Mouse (Mus musculus) kidney, postnatal 36 days (tissue): ENCODE data around the gene Aif1l.

Experiments used
- DNase-seq, 2 experiments: peaks; one replicate each; pipeline ENCODE4 v3.0.0; 2021 to 2022; ENCODE audit warnings: mixed read lengths in 2 of 2

Aif1l gene

DNA sequence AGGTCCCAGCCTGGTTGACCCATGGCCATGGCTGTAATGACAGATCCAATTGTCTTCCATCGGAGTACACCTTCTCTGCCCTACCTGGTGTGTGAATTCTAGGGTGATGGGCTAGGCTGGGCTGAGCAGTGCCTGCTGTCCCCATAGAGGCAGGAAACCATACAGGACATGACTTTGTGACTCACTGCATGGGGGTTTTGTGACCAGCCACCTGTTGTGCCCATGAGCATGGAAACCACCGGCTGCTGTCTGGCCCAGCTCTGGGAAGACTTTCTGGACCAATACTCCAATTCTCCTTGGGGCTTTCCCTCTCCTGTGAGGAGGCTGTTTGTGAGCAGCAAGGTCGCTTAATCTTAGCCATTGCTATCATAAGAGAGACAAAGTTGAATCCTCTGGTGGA lies 2.8 kb downstream of the Aif1l start:
- DNase-seq: no peak

DNA sequence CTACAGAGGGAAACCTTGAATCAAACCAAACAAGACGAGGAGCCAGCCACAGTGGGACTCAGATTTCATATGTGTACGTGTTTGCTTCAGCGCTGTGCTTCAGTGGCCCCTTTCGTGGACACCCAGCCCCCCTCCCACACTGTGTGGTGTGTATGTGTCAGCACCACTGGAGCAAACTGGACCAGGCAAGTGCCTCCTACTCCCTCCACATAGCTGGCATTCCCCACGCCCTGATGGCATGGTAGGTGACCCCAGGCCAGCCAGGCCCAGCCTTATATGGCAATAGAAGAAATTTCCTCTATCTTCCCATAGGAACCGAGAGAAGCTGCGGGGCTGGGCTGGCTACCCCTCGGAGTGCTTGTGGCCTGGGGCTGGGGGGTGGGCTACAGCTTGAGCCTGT lies 3.7 kb downstream of the Aif1l start:
- peak; percentile 54 to 67 for DNase-seq

DNA sequence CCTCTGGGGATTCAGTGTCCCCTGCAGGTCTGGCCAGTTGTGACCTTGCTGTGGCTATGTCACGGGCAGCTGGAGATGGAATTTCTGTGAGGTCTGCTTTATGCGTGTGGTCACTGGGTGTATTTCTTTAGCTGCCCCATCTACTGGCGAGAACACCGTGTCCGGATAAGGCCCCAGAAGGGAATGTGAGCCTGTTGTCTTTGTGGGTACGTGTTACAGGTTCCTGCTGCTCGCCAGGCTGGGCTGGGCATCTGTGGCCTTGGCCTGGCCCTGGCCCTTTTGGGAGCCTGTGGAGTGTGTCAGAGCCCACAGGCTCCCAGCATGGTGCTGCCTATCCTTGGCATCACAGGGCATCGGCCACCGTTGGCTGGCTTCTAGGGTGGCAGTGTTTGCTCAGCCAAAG lies 4.8 kb downstream of the Aif1l start:
- peak; percentile 46 to 75 for DNase-seq

DNA sequence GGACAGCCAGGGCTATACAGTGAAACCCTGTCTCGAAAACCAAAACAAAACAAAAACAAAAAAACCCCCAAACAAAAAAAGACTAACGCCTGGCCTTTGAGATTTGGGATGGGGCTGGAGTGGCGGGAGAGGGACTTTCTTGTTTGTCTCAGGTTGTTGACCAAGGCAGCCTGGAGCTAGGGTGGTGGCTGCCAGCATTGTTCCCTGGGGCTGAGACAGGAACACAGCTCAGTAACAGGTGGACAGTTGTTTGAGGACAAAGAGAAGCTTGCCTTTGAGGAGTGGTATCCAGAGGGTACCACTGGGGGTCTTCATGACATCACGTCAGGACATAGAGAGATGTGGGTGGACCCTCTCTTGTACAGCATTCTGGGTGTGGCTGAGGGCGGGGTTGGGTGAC lies 5.7 kb downstream of the Aif1l start:
- no peak for DNase-seq

DNA sequence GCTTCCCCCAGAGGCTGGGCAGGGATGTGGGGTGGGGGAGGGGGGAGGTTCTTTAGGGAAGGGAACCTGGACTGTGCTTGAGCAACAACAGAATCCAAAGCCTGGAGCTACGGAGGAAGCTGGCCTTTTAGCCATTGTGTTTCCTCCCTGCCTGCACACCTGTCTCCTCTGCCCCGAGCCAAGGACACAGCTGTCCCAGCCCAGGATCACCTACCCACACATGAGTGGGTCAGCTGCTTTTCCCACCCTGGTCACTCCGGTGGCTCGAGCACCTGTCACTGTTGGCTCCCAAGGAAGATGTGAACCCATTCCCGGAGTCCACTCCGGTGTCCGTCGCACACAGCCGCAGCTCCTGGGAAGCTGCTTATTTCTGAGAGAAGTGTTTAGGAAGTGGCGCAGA lies 7.3 kb downstream of the Aif1l start:
- no peak for DNase-seq

DNA sequence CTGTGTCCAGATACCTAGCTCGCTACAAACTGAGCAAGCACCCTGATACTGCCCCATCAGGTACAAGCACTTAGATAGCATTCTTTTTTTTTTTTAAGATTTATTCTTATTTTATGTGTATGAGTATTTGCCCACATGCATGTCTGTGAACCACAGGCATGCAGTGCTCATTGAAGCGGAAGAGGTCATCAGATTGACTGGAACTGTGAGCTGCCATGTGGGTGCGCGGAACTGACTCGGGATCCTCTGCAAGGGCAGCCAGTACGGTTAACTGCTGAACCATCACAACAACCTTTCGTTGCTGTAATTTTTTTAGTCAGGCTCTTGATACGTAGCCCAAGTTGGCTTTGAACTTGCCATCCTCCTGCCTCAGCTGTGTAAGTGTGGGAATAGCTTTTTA lies 11.0 kb downstream of the Aif1l start:
- peak in 1 of 2 experiments; percentile 49 for DNase-seq

DNA sequence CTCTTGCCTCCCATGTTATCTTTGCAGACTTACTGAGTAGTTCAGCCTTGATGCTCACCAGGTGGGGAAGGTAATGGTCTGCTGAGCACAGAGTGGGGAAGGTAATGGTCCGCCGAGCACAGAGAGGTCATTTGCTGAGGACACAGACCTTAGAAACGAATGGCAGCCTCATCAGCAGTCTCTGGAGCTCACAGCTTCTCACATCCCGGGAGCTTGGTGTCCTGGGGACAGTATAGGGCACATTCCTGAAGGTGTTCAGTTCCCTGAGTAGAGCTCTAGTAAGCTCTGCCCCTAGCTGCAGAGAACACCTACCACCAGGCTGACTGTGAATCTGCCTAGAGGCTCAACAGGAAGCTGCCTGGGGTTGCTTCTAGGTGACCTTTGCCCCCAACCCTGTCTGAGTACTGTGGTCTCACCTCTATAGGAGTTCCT lies 11.9 kb downstream of the Aif1l start:
- DNase-seq: peak; percentile 62 to 69

DNA sequence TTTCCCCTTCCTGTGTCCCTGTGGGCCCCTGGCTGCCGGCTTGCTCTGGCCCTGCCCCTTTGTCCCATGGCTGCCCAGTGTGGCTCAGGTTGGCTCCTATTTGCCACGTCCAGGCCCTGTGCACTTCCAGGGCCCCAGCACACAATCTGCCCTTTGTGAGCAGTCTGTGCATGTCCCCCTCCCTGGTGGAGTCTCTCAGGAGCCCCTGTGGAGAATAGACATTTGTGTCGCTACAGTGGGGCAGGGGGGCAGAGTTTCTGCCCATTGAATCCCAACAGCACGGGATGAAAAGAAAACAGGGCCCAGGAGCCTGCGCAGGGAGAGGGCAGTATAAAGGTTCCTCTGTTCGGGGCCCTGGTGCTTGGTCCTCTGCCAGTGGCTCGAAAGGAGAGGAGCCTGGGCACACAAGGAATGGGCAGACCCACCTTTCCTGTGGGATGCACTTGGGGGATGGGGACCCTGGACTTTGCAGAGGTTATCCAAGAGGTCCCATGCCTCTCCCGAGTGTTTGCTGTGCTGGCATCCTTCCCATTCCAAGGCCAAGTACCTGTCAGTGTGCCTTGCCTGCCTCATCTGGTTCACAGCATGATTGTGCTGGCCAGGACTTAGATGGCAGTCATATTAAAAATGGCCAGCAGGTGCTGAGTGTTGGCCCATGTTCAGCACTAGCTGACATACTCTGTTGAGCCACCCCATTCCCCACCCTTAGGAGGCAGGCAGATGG lies 12.7 kb downstream of the Aif1l start:
- DNase-seq: peak; percentile 71 to 73

DNA sequence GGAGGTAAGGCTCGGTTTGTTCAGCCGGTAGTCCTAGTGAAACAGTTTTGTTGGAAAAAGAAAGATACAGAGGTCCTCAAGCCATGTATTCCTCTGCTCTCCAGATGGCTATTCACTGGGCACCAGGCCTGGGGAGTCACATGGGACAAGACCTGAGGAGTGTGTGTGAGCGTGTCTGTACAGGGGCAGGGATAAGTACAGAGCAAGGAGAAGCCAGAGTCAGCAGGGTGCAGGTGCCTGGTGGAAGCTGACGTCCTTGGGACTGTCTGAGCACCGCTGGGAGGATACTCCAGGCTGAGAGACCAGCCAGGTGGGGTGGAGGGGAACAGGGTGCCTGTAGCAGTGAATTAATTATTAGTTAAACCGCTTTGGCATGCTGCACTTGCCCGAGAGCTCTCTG lies 13.6 kb downstream of the Aif1l start:
- DNase-seq: peak; percentile 79 to 89

DNA sequence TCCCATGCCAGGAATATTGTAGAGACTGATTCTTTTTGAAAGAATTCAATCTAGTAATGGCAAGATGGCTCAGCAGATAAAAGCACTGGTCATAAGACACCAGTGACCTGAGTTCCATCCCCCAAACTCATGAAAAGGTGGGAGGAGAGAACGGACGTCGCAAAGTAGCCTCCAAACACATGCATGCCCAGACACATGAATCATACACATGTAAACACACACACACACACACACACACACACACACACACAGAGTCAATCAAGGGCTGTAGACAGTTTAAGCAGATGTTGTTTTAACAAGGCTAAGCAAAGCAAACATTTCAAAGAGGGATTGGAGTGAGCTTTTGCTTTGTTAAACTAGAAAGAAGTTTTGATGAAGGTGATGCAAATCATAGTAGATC lies 14.3 kb downstream of the Aif1l start:
- no peak for DNase-seq

DNA sequence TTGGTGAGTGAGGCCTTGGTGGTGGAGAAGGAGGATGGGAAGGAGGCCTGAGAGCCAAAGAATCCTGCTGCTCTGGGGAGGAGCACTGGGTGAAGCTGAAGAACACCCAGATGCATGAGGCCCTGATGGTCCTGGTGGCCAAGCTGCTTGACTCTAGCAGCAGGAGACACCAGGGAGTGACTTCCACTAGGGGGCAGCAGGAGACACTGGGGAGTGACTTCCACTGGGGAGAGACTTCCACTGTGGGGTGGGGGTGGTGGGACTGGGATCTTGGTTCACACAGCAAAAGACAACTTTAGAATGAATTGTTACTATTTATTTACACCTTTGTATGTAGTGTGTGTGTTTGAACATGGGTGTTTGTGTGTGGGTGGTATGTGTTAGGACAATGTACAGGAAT lies 15.2 kb downstream of the Aif1l start:
- peak; percentile 76 to 88 for DNase-seq

DNA sequence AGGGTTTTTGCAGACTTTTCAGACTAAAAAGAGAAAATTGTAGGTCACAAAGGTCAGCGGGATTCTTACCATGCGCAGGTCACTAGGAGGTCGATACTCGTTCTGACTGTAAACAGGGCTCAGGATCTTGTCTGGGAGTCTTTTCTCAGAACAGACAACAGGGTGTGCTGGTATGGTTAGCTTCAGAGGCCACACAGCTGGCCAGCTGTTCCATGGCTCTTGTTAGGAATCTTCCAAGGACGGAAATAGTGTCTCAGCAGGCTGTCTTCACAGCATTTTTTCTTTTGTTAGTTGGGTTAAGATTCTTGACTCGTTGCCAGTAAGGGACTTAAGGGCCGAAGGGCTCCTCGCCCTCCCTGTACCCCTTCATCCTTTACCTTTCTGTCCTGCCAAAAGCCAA lies 16.9 kb downstream of the Aif1l start:
- DNase-seq: no peak

DNA sequence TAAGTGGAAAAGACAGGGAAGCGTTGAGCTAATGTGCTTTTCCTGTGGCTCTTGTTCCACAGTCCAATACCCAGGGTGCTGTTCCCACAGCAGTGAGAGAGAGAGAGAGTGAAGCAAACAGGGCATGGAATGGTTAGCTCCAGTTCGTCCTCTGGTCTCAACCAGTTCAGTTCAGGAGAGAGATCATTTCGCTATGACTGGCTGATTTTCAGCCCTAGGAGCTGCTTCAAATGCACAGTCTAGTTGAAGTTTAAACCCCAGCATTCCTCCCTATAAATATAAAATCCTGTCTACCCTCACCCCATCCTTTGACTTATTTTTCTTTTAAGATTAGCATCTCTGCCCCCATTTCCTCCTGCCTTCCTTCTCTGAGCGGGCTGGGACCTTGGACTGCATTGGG lies 22.6 kb downstream of the Aif1l start:
- DNase-seq: peak; percentile 44 to 86

DNA sequence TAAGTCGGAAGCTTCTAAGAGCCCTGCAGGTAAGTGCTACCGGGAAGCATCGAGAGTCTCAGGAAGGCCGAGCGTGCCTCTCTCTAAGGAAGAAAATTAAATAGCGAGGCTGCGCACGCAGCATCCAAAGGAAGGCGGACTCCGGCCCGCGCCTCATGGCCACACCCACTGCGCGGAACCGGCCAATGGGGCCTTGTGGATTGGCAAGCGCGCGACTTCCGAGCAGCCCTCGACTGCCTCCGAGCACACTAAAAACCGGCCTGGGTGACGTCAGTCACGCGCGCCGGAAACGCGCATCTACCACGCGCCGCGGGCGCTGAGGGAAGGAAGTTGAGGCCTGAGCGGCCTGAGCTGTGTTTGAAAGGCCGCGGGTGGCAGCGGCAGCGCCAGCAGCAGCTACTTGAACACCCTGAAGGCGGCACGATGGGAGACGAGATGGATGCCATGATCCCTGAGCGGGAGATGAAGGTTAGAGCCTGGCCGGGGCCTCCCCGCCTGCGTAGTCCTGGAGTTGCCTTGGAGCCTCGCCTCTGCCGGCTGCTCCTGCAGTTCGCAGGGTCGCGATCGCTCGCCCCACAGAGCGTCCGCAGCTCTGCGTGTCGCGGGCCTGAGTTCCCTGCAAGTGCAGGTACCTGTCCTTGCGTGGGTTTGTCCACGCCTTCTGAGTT lies 24.3 kb downstream of the Aif1l start, which contains the start of gene Nup214:
Gene Nup214, plus strand, starts transcription at position 296 of the 668 bp plus-strand sequence.
- DNase-seq: peak; percentile 99 to 100

DNA sequence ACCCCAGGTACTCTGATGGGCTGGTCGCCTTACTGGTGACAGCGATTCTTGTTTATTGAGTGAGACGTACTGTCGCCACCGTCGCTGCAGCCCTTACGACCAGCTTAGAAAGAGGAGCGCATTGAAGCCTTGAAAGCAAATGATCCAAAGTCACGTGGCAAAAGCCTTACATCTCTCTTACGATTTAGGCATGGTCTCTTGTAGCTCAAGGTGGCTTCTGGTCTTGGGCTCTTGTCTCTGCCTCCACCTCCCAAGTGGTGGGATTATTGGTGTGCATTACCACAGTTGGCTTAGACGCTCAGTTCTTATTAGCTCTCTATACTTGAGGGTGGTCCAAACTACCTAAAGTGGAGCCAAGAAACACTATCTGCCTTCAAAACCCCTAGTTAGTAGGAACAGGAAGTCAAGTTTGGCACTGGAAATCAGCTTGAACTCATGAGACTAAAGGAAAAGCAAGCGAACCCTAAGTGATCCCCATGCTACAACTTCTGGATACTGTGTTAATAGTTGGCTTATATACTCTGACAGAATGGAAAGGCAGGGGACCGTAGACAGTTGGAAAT lies 25.0 kb downstream of the Aif1l start:
- DNase-seq: no peak

DNA sequence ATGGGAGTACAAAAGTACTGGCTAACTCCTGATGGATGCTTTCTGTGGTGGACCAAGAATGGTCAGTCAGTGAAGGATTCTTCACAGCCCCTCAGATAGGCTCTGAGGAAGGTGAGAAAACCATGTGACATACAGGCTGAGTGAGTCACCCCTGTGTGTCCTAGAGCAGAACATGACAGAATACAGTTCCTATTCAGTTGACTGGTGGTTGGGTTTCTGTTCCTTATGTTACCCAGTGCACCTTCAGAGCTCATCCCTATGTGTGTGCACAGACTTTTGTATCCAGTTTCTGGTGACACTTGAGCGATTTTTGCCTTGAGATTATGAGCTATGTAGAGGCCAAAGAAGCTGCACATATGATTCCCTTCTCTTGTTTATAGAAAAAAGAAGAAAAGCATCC lies 37.8 kb downstream of the Aif1l start:
- no peak for DNase-seq

DNA sequence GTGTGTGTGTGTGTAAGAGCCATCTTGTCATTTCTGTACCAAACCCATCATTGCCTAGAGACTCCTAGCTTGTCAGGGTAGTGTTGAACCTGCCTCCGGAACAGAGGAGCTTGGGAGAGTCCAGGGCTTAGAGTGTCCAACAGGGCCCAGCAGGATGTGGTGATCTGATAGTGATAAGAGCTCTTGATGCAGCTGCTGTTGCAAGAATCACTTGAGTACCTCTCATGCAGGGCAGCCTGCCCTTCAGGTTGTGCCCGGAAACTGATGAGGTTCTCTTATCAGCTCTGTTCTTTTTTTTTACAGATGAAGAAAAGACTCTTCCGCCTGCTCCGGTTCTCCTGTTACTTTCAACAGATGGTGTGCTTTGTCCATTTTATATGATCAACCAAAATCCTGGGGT lies 41.0 kb downstream of the Aif1l start:
- no peak for DNase-seq

DNA sequence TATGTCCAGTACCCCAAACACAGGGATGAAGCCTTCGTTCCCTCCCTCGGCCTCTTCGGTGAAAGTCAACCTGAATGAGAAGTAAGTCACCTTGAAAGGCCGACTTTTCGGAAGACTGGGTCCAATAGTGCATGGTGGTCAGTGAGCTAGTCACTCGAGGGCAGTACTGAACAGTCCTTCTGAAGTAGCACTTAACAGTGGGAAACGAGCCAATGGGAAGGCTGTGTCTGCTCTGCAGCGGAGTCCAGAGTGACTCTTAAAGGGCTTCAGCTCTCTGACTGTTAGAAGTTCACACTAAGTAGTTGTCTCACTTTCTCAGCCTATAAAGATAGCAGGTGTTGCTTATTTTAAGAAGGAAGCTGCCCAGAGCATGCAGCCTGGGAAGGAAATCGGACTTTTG lies 45.0 kb downstream of the Aif1l start:
- no peak for DNase-seq

DNA sequence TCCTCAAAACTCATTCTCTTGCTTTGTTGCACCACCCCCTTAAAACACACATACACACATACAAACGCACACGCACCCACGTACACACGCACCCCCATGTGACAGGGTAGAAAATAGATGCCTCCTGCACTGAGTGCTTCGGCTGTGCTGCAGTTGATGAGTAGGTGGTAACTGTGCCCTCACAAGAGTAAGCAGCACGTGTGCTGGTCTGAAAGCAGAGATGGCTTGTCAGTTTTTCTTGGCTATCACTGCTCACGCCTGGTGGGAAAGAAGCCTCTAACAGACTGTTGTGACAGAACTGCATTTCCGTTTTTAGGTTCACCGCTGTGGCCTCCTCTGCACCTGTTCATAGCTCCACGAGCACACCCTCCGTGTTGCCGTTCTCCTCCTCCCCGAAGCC lies 46.1 kb downstream of the Aif1l start:
- no peak for DNase-seq

DNA sequence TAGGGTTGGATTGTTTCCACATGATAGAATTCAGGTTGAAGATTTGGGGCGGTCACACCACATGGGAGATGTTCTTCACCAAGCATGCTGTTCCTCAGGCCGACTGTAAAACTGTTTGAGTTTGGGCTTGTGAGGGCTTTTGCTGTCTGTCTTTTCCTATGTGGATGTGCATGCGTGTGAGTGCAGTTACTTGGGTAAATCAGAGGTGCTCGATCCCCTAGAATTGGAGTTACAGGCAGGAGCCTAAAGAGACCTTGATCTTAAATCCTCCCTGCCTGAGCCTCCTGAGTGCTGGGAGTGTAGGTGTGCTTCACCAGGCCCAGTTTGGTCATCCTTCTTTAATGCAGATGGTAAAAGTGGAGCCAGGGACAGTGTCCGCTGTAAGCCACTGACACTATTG lies 47.6 kb downstream of the Aif1l start:
- DNase-seq: no peak

DNA sequence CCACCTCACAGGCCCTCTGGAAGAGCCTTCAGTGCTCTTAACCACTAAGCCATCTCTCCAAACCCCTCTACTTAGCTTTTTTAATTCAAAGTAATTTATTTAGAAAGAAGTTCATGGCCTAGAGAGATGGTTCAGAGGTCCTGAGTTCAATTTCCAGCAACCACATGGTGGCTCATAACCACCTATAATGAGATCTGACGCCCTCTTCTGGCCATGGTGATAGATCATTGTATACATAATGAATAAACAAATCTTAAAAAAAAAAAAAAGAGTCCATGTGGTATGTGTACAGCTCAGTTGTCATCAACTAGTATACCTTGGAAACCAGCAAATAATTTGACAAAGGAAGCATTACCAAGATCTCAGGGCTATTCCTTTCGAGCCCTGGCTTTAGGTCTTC lies 48.5 kb downstream of the Aif1l start:
- peak in 1 of 2 experiments; percentile 25 for DNase-seq

DNA sequence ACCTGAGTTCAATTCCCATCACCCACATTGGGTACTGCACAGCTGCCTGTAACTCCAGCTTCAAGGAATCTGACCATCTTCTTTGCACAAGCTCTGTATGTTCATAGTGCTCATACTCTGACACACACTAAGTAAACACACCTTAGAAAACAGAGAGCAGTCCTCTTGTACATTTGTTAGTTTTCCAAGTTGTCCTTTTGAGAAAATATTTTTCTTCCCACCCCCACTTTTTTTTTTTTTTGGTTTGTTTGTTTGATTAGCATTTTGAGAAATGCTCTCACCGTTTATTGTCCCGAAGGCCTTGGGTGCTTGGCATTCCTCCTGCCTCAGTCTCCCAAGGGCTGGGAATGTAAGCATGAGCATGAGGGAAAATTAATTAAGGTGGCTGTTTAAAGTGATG lies 58.4 kb downstream of the Aif1l start:
- no peak for DNase-seq

DNA sequence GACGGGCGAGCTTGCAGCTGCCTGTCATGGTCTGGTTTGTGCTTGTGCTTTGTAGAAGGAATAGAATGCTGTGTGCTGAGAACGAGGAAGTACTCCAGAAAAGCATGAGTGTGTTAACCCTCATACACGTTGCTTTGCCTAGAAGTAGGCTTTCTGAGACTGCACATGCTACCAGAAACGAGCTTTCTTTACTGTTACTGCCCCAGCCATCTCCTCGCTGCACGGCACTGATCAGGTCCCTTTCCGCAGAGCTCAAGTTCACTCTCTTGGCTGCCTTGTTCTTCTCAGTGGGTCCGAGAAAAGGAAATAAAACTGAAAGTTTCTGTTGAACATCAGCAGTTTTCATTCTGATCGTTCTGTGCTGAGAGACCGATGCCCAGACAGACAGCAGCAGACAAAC lies 58.8 kb downstream of the Aif1l start:
- DNase-seq: no peak

DNA sequence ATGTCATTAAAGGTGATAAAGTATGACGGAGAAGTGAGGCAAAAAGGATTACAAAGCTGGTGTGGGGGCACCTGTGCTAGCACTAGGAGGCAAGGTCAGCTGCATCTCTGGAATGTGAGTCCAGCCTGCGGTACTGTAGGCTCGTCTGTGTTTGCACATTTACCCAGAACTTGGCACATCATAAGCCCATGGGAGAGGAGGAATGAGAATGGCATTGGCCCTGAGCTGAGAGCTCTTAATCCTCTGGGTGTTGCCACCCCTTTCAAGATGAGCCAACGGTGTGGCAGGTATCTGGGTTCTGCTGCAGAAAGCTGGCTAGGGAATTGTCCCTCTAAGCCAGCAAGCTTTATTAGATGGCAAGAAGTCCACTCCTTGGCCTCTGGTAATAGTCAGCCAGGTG lies 69.8 kb downstream of the Aif1l start:
- peak; percentile 25 to 57 for DNase-seq
